Mouse (Mus musculus): ENCODE data around the gene Slc9a7.
A peak's percentile ranks its signal among the peaks of the same experiment; 100 is the strongest.

The Slc9a7 gene

DNA sequence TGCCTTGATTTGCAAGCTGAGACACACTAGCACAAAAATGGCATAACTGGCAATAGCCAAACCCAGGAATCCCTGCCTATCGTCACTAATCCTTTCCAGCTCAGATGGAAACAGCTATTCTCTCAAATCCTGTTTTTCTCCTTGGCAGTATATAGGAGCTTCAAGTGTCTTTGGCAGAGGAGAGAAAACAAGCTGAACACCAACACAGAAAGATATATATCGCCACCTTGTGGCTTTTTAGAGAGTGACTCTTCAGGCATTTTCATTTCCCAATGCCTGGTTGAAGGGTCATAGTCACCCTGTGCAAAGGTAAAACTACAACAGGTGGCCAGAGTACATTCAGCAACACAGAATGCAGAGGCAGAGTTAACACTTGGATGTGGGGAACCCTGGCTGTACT lies 134.1 kb downstream of the Slc9a7 start:
- peak; percentile 19 for DNase-seq

DNA sequence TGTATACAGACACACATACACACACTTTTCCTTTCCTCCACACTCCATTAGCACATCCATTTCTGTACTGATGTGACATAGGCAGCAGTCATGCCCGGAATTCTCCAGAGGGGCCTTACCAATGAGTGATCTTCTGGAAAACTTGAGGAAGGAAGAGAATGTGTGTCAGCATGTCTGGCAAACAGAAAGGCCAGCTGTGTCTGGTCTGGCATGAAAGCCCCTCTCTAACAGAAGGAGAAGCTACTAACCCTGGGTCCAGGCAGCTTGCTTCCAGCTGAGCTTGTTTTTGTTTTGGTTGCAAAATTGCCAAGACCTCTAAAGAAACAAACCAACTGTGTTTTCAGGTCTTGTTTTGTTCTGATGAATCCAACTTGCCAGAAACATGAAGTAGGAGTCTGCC lies 162.1 kb downstream of the Slc9a7 start:
- peak; percentile 15 for DNase-seq

DNA sequence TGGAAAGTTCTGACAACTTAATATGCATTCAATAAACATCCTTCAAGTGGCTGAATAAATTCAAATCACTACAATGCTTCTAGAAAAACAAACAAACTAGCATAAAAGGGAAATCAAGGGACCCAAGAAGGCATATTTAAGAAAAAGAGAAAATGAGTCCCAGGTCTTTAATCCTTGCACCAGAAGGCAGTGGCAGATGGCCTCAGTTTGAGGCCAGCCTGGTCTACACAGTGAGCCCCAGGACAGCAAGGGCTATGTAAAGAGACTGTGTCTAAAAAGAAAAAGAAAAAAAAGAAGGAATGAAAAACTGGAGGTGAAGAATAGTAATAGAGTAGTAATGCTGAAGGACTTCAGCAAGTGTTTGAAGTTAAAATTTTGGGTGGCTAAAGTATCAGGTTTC lies 162.7 kb downstream of the Slc9a7 start:
- no peak for DNase-seq

DNA sequence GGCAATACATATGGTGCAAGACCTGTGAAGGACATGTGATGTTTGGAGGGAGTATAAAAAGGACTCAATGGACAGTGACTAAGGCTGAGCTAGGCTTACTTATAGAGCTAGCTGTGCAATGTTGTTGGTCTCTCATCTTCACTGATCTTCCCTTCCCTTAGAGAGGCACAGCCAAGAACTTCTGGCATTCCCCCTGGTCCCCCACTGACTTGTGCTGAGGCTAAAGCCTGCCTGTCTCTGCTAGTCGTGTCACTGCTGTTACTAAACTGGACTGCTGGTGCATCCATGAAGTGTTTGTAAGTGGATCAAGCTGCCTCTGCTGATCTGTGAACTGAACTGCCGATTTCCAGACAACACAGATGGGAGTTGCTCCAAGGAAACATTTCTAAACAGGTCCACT lies 166.1 kb downstream of the Slc9a7 start:
- peak; percentile 3 for DNase-seq

DNA sequence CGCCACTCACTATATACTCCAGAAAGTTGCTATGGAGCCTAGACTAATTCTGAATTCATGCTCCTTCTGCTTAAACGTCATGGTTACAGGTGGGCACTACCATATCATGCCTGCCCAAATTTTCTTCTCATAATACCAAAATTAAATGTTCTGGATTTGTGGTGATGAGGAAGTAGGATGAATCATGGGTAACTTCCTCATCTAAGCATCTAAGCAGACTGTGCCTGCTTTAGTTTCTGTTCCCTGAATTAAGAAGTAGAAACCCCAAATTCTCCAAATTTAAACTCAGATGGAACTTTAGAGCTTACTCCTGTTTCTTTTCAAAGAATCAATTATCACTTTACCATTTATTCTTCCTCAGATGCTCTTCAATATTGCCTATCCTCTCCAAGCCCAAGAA lies 173.9 kb downstream of the Slc9a7 start:
- no peak for DNase-seq

DNA sequence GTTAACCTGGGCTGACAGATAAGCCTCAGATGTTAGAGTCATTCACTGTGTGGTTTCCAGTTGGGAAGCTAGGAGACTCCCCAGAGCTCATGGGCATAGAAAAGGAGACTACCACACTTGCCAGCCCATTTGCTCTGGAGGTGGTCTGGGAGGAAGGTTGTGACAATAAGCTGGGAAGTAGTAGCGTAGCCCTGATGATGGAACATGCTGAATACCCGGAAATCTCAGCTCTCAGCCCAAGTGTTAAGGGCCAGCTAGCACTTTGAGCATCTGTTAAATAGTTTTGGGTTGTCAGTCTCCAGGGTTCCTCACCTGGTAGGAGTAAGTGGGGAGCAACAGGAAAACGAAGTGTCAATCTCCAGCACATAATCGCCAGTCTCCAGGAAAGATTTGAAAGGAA lies 221.4 kb downstream of the Slc9a7 start:
- no peak for DNase-seq

DNA sequence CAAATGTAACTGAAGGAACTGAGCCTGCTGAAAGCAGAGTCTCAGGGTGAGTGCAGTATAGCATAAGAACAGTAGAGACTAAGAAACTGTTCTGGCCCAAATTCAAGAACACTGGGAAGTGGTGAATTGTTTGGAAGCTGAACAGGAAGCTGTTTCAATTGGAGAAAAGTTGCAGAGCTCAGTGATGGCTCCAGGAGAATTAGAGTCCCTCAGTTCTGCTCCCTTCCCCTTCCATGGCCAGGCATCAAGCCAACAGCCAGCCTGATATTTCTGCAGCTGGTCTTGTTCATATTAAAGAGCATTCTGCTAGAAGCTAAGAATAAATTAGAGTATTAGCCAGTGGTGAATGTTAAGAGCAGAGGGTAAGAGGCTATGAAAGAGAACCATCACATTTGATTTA lies 225.0 kb downstream of the Slc9a7 start:
- peak; percentile 3 for DNase-seq

DNA sequence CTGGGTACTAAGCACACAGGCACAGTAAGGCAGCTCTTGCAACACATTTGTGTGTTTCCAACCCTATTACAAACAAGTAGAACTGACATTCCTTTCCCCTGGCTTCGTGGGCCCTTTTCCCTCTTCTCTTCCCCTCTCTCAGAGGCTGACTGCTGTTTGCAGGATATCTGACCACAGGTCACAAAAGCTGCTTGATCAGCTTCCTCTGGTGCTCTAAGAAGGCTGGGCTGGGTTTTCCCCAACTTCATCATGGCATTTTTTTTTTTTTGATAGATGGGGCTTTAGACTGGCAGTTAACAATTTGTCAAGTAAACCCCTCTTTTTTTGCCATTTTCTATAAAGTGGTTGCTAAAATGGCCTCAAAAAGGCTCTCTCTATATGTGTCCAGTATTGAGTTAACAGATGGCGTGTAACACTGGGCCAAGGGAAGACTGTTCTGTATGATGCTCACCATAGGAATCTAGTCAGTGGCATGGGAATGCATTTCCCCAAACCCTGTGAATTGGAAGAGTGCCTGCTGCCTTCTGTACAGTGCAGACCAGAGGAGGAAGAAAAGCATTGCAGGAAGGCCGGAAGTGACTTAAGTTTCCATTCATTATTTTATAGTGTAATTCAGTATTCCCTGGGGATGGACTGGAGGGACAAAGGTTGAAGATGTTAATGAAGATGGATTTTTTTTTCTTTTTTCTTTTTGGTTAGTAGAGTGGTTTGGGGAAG lies 229.7 kb downstream of the Slc9a7 start:
- DNase-seq: no peak

DNA sequence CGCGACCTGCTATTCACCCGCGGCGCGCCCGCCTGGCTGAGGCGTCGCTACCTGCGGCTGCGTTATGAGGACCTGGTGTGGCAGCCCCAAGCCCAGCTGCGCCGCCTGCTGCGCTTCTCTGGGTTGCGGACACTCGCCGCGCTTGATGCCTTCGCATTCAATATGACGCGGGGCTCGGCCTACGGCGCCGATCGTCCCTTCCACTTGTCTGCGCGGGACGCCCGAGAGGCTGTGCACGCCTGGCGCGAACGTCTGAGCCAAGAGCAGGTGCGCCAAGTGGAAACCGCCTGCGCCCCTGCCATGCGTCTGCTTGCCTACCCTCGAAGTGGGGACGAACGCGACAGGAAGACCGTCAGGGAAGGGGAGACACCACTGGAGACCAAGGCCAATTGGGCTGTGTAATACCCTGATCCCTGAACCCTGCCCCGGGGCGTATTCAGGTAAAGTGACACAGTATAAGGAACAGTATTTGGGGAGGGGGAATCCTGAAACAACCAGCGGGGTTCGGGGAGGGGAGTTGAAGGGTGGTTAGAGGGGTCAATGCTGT lies 230.8 kb downstream of the Slc9a7 start:
- no peak for DNase-seq

DNA sequence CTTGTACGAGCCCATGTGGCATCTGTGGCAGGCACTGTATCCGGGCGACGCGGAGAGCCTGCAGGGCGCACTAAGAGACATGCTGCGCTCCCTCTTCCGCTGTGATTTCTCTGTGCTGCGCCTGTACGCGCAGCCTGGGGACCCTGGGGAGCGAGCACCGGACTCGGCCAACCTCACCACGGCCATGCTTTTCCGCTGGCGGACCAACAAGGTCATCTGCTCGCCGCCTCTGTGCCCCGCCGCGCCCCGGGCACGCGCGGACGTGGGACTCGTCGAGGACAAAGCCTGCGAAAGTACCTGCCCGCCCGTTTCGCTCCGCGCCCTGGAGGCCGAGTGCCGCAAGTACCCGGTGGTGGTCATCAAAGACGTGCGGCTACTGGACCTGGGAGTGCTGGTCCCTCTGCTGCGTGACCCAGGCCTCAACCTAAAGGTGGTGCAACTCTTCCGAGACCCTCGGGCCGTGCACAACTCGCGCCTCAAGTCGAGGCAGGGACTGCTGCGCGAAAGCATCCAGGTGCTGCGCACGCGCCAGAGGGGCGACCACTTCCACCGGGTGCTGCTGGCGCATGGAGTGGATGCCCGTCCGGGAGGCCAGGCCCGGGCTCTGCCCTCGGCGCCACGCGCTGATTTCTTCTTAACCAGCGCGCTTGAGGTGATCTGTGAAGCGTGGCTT lies 231.4 kb downstream of the Slc9a7 start:
- peak; percentile 17 for DNase-seq

DNA sequence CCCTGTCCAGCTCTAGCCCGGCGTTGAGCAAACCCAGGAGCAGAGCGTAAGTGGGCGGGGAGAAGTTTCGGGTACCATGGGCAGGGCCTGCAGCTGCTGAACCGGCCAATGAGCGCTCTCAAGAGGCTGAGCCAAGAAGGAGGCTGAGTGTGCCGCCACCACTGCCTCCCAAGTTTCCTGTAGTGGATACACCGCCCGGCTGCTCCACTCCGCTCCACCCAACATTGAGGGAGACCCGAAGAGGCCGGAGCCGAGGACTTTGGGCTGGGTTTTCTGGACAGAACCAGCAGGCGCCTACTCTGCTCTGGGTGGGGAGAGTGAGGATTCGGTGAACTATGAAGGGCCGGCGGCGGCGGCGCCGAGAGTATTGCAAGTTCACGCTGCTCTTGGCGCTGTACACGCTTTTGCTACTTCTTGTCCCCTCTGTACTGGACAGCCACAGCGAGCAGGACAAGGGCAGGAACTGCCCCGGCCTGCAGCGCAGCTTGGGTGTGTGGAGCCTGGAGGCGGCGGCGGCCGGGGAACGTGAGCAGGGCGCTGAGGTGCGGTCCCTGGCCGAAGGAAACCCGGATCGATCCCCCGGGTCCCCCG lies 232.1 kb downstream of the Slc9a7 start, which contains the start of gene Chst7:
TSS of gene Chst7 (plus strand) at position 180 of the 591 bp plus-strand sequence.
- peak; percentile 87 for DNase-seq

All from lung, postnatal 36 days (tissue).